Mouse (Mus musculus): ENCODE measurements around the gene Krtap28-13. TPM values are rescaled to one million over a fixed set of nuclear protein-coding genes. Genes with fewer than 3 reads are reported as not detected.

Krtap28-13 gene
- polyA plus RNA-seq, 1 experiment = not detected

DNA sequence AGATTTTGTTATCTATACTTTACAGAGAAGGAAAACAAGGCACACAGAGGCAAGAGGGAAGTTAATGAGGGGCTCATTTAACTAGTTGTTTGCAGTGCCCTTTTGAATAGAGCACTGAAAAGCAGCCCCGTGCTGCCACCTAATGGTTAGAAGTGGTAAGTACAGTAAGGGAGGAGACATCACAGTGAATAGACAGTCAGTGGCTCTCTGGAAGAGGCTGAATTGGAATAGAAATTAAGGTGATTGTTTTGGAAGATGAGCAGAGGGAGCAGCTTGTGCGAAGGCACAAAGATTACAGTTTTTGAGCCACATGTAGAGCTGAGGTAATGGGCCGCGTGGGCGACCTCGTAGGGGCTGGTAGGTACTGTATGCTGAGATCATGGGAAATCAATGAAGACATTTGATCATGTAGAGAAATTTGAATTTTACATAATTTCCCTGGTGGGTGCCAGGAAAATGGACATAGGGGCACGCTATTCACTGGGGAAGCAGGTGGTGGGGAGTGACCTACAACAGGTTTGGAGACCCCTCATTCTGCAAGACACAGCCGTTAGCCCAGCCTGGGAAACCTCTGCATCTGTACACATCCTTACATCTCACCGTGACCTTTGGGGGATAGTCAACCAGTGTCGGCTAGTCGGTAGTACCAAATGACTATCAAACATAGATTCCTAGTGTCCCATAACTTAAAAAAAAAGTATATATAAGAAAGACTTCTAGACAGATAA lies 15.6 kb downstream of the Krtap28-13 start:
- no peak overlapping the region for H3K27ac ChIP-seq (ENCODE audit: insufficient read depth, low read depth, low read length)
- WGBS = 44% methylated on average over 11 of the region's 11 CpGs
- TF ChIP-seq CTCF (IDR thresholded peaks at IDR 0.05; ENCODE audit: insufficient read depth, low read depth, low read length) (no peak), POLR2A (IDR thresholded peaks at IDR 0.05; ENCODE audit: insufficient read depth, low read depth, low read length) (no peak)
- H3K4me3 ChIP-seq (ENCODE audit: insufficient read depth, low read depth, low read length) = no peak overlapping the region
- H3K4me1 ChIP-seq (ENCODE audit: control insufficient read depth, insufficient read depth, low read length) = no peaks in the 10 kb centered on the region

DNA sequence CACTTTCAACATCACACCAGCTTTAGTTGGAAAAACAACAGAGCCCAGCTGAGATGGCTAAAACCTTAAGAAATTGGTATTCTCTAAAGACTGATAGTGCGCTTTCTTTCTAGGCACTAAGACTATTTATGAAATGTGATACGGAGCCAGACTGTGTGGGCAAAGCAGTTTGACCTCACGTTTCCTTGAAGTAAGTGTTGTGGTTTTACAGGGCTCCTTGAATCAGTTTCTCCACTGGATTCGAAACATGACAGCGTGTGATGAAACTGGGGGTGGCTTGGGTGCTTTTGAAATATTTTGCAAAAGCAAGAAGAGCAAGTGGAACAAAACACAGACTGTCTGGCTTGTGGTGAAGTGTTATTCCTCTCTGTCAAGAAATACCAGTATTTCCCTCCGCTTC lies 16.3 kb downstream of the Krtap28-13 start:
- Histone ChIP-seq H3K4me1 (ENCODE audit: control insufficient read depth, insufficient read depth, low read length) (no peaks in the 10 kb centered on the region), H3K27ac (ENCODE audit: insufficient read depth, low read depth, low read length) (no peak overlapping the region), H3K4me3 (ENCODE audit: insufficient read depth, low read depth, low read length) (no peak overlapping the region)
- TF ChIP-seq POLR2A (IDR thresholded peaks at IDR 0.05; ENCODE audit: insufficient read depth, low read depth, low read length) (no peak), CTCF (IDR thresholded peaks at IDR 0.05; ENCODE audit: insufficient read depth, low read depth, low read length) (no peak)
- 81% methylated on average over 6 of the region's 6 CpGs for WGBS

DNA sequence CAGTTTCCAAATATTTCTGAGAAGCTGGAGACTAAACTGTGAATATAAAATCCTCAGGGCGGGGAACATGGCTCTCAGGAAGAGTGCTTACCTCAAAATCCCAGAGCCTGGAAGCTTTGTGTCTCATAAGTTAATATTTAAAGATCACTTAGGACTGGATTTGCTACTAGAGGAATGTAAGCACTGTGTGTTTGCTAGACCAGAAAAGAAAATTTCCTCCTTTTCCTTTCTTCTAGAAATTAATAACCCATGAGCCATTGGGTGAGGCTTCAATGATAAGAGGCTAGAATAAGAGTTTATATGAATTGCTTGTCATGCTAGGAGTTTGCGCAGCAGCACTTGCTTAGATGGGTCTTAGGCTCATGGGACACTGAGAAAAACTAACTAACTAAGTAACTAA lies 24.1 kb downstream of the Krtap28-13 start:
- TF ChIP-seq CTCF (IDR thresholded peaks at IDR 0.05; ENCODE audit: insufficient read depth, low read depth, low read length) = no peak
- TF ChIP-seq POLR2A (IDR thresholded peaks at IDR 0.05; ENCODE audit: insufficient read depth, low read depth, low read length) = no peak
- Histone ChIP-seq H3K4me1 (ENCODE audit: control insufficient read depth, insufficient read depth, low read length) (no peaks in the 10 kb centered on the region), H3K4me3 (ENCODE audit: insufficient read depth, low read depth, low read length) (no peak overlapping the region), H3K27ac (ENCODE audit: insufficient read depth, low read depth, low read length) (no peak overlapping the region)
- 93% methylated on average over 2 of the region's 2 CpGs for WGBS

DNA sequence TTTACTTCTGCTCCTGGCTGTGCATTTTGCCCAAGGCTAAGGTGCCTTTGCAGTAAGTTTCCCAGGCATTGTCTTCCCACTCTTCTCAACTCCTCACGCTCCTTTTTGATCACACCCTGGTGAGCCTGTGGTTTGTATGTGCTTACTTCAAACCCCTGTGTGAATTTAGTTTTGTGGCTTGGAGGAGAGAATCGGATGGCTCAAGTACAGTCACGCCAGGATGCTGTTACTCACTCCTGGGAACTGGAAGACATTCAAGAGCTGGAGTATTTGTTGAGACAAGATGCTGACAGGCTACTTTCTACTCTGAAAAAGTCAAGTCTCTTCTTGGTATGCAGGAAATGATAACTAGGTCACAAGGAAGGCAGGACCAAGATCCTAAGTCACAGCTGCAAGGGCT lies 30.5 kb downstream of the Krtap28-13 start:
- no peak overlapping the region for H3K27ac ChIP-seq (ENCODE audit: insufficient read depth, low read depth, low read length)
- WGBS = 79% methylated on average over 3 of the region's 3 CpGs
- TF ChIP-seq CTCF (IDR thresholded peaks at IDR 0.05; ENCODE audit: insufficient read depth, low read depth, low read length) (no peak), POLR2A (IDR thresholded peaks at IDR 0.05; ENCODE audit: insufficient read depth, low read depth, low read length) (no peak)
- no peaks in the 10 kb centered on the region for H3K4me1 ChIP-seq (ENCODE audit: control insufficient read depth, insufficient read depth, low read length)
- no peak overlapping the region for H3K4me3 ChIP-seq (ENCODE audit: insufficient read depth, low read depth, low read length)

DNA sequence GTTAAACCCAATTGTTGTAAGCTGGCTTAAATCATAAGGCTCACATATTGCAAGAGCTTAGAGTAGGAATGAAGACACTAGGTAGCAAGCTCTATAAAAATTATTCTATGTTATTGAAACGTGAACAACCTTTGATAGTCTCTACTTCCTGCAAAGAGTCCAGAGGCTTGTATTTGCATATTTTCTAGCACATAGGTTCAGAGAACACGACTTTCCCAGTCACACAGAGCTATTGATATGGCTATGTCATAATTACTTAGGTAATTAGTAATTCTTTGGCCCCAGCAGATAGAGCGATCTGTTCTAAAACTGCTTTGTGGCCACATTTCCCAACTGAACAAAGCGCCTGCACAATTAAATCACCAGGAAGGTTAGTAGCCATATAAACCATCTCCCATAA lies 36.2 kb downstream of the Krtap28-13 start:
- WGBS = 87% methylated on average over 4 of the region's 4 CpGs
- no peak overlapping the region for H3K4me3 ChIP-seq (ENCODE audit: insufficient read depth, low read depth, low read length)
- TF ChIP-seq POLR2A (IDR thresholded peaks at IDR 0.05; ENCODE audit: insufficient read depth, low read depth, low read length) (no peak), CTCF (IDR thresholded peaks at IDR 0.05; ENCODE audit: insufficient read depth, low read depth, low read length) (no peak)

DNA sequence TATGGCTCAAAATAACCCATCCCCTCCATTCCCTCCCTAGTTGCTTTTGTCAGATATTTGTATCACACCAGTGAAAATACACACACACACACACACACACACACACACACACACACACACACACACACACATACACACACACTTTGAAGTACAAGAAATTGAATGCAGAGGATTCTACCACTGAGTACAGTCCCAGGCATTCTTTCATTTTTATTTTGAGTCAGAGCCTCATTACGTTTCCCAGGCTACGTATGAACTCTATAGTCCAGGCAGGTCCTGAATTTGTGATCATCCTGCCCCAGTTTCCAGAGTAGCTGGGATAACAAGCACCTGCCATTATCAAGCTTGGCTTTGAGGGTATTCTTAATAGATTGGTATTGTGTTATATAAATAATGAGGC lies 38.4 kb downstream of the Krtap28-13 start:
- Histone ChIP-seq H3K27ac (ENCODE audit: insufficient read depth, low read depth, low read length) (no peak overlapping the region), H3K4me3 (ENCODE audit: insufficient read depth, low read depth, low read length) (no peak overlapping the region), H3K4me1 (ENCODE audit: control insufficient read depth, insufficient read depth, low read length) (no peaks in the 10 kb centered on the region)
- WGBS = 82% methylated on average over 2 of the region's 2 CpGs
- no peak for TF ChIP-seq POLR2A (IDR thresholded peaks at IDR 0.05; ENCODE audit: insufficient read depth, low read depth, low read length)
- no peak for TF ChIP-seq CTCF (IDR thresholded peaks at IDR 0.05; ENCODE audit: insufficient read depth, low read depth, low read length)

More for the DNA sequence above, 36.2 kb downstream of the Krtap28-13 start:
- H3K27ac ChIP-seq (ENCODE audit: insufficient read depth, low read depth, low read length) = no peak overlapping the region
- H3K4me1 ChIP-seq (ENCODE audit: control insufficient read depth, insufficient read depth, low read length) = no peaks in the 10 kb centered on the region

DNA sequence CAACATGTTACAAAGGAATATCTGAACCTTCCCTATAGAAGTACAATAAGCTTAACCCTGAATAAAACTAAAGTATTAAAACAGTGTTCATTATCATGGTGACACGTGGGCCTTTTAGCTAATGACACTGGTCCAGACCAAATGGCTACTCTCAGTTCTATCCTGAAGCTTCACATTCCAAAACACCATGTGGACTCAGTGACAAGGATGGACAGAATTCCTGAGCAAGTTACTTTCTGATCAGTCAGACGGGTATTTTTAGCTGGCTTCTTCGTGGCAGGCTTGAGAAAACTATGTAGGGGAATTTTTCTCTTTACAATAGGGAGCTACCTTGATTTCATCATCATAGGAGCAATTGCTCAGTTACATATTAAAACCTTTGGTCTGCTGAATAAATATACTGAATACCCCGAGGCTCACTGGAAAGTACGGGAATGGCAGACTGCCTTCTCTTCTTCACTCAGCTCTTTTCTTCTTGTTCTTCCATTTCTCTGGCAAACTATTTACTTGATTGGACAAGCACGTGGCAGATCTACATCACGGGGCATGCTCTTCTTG lies 38.9 kb downstream of the Krtap28-13 start:
- WGBS = 85% methylated on average over 7 of the region's 7 CpGs
- no peaks in the 10 kb centered on the region for H3K4me1 ChIP-seq (ENCODE audit: control insufficient read depth, insufficient read depth, low read length)
- TF ChIP-seq CTCF (IDR thresholded peaks at IDR 0.05; ENCODE audit: insufficient read depth, low read depth, low read length) (no peak), POLR2A (IDR thresholded peaks at IDR 0.05; ENCODE audit: insufficient read depth, low read depth, low read length) (no peak)
- no peak overlapping the region for H3K4me3 ChIP-seq (ENCODE audit: insufficient read depth, low read depth, low read length)
- no peak overlapping the region for H3K27ac ChIP-seq (ENCODE audit: insufficient read depth, low read depth, low read length)

DNA sequence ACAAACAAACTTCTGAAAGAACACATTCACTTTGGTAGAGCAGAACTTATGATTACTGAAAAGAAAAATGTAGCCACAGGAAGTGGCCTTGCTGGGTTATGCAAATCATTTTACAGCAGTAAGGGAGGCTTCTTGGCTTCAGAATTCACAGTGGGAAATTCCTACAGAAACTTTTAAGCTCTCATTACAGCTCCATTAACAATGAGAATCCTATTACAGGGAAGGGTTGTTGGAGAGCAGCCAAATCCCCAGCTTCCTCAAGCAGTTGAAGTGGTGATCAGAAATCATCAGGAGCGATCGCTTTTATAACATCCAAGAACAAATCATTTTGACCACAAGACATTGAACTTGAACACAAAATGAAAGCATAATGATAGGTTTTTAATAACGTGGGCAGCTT lies 41.2 kb downstream of the Krtap28-13 start:
- no peak for TF ChIP-seq CTCF (IDR thresholded peaks at IDR 0.05; ENCODE audit: insufficient read depth, low read depth, low read length)
- no peak for TF ChIP-seq POLR2A (IDR thresholded peaks at IDR 0.05; ENCODE audit: insufficient read depth, low read depth, low read length)
- no peak overlapping the region for H3K27ac ChIP-seq (ENCODE audit: insufficient read depth, low read depth, low read length)
- no peaks in the 10 kb centered on the region for H3K4me1 ChIP-seq (ENCODE audit: control insufficient read depth, insufficient read depth, low read length)
- WGBS = 15% methylated on average over 3 of the region's 3 CpGs
- H3K4me3 ChIP-seq (ENCODE audit: insufficient read depth, low read depth, low read length) = no peak overlapping the region

DNA sequence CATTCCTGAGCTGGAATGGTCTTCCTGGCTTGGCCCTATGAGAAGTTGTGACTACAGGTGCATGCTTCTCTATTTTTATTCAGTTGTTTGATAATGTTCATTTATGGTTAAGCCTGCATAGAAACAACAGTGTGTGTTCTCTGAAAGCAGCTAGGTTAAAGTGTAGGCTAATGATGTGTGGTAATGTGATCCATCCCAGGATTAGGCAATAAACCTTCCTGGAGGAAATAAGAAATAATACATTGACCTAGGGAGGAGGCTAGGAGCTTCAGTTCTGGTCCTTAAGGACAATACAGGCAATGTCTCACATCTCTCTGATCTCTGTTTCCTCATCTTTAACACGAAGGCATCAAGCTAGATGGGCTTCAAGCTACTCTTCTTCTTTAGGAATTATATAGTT lies 44.7 kb downstream of the Krtap28-13 start:
- Histone ChIP-seq H3K4me3 (ENCODE audit: insufficient read depth, low read depth, low read length) (no peak overlapping the region), H3K27ac (ENCODE audit: insufficient read depth, low read depth, low read length) (no peak overlapping the region), H3K4me1 (ENCODE audit: control insufficient read depth, insufficient read depth, low read length) (no peaks in the 10 kb centered on the region)
- WGBS = 77% methylated on average over 1 of the region's 1 CpGs
- TF ChIP-seq POLR2A (IDR thresholded peaks at IDR 0.05; ENCODE audit: insufficient read depth, low read depth, low read length) = no peak
- no peak for TF ChIP-seq CTCF (IDR thresholded peaks at IDR 0.05; ENCODE audit: insufficient read depth, low read depth, low read length)
